Mouse (Mus musculus): ENCODE measurements around the gene Aes. TPM values are rescaled to one million over a fixed set of nuclear protein-coding genes. Genes with fewer than 3 reads are reported as not detected.
A peak's percentile ranks its signal among the peaks of the same experiment; 100 is the strongest.

Aes gene
- polyA plus RNA-seq, 1 experiment from 2014 or later, result 266 TPM

GRCm38 (mm10) chr10:81548944-81549343 lies 10.3 kb upstream of the Aes start:
- DNase-seq (ENCODE audit: low spot score) (no peak), ATAC-seq (ENCODE audit: insufficient read depth, low FRiP score, low TSS enrichment) (no peak)
- no peaks in the 10 kb centered on the region for H3K27me3 ChIP-seq (ENCODE audit: control insufficient read depth, insufficient read depth, low read length)
- H3K4me3 ChIP-seq (ENCODE audit: low read depth, low read length), result no peak overlapping the region
- no peak overlapping the region for H3K27ac ChIP-seq (ENCODE audit: low read depth, low read length)
- no peak overlapping the region for H3K9ac ChIP-seq (ENCODE audit: low read length)
- H3K4me2 ChIP-seq (ENCODE audit: low read depth), result no peak overlapping the region
- no peaks in the 10 kb centered on the region for H3K36me3 ChIP-seq (ENCODE audit: control insufficient read depth, insufficient read depth, low read length)
- 62% methylated on average over 5 of the region's 5 CpGs for WGBS
- no peaks in the 10 kb centered on the region for H3K9me3 ChIP-seq (ENCODE audit: control insufficient read depth, low read length)
- peaks cover 3% of the 10 kb centered on the region for H3K4me1 ChIP-seq (ENCODE audit: control insufficient read depth, insufficient read depth, low read length)

DNA sequence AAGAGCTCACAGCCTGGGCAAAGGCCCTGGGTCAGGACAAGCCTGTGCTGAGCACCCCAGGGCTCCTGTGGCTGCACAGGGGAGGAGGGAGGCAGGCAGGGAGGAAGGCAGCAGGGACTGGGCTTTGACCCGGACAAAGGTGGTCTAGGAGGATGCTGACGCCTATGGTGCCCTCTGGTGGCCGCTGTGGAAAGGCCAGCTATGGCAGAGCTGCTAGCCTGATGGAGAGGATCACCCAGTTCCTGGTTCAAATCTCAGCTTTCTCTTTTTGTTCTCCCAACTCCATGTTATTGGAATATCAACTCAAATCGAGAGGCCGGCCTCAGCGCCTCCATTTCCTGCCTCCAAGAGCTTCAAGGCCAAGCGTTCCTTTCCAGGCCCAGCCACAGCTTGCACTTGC lies 9.0 kb upstream of the Aes start:
- Histone ChIP-seq H3K9me3 (ENCODE audit: control insufficient read depth, low read length) (no peaks in the 10 kb centered on the region), H3K9ac (ENCODE audit: low read length) (no peak overlapping the region; the same call in 1 of the 2 replicates), H3K4me3 (ENCODE audit: low read depth, low read length) (no peak overlapping the region), H3K4me1 (ENCODE audit: control insufficient read depth, insufficient read depth, low read length) (no peaks in the 10 kb centered on the region), H3K27ac (ENCODE audit: low read depth, low read length) (no peak overlapping the region), H3K27me3 (ENCODE audit: control insufficient read depth, insufficient read depth, low read length) (no peaks in the 10 kb centered on the region), H3K36me3 (ENCODE audit: control insufficient read depth, insufficient read depth, low read length) (no peaks in the 10 kb centered on the region), H3K4me2 (ENCODE audit: low read depth) (no peak overlapping the region)
- WGBS, result 15% methylated on average over 7 of the region's 7 CpGs
- DNase-seq (ENCODE audit: low spot score), result peak; percentile 76
- no peak for ATAC-seq (ENCODE audit: insufficient read depth, low FRiP score, low TSS enrichment)

- no peak overlapping the region for H3K4me3 ChIP-seq (ENCODE audit: low read depth, low read length)
- no peak for ATAC-seq (ENCODE audit: insufficient read depth, low FRiP score, low TSS enrichment)
- no peak overlapping the region for H3K27ac ChIP-seq (ENCODE audit: low read depth, low read length)
- H3K4me1 ChIP-seq (ENCODE audit: control insufficient read depth, insufficient read depth, low read length), result no peaks in the 10 kb centered on the region
- no peak overlapping the region for H3K4me2 ChIP-seq (ENCODE audit: low read depth)
- H3K36me3 ChIP-seq (ENCODE audit: control insufficient read depth, insufficient read depth, low read length), result no peaks in the 10 kb centered on the region
- no peak overlapping the region for H3K9ac ChIP-seq (ENCODE audit: low read length)
- H3K9me3 ChIP-seq (ENCODE audit: control insufficient read depth, low read length), result no peaks in the 10 kb centered on the region
- DNase-seq (ENCODE audit: low spot score), result peak; percentile 80
- H3K27me3 ChIP-seq (ENCODE audit: control insufficient read depth, insufficient read depth, low read length), result no peaks in the 10 kb centered on the region
- WGBS, result 9% methylated on average over 12 of the region's 12 CpGs
Measured at GRCm38 (mm10) chr10:81551597-81552102, 7.6 kb upstream of the Aes start.

DNA sequence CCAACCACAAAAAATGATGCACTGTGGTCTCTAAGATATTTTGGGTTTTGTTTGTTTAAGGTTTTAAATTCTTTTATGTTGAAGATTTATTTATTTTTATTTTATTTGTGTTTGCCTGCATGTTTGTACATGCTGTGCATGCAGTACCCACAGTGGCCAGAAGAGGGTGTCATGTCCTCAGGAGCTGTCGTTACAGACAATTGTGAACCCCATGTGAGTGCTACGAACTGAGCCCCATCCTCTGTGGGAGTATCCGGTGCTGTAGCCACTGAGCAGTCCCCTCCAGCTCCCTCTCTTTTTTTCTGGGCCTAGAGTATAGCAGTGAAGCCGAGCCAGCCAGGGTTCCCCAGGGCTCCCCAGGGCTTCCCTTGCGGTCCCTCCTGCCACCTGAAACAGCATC lies 6.1 kb upstream of the Aes start:
- Histone ChIP-seq H3K4me3 (ENCODE audit: low read depth, low read length) (no peak overlapping the region), H3K4me1 (ENCODE audit: control insufficient read depth, insufficient read depth, low read length) (no peaks in the 10 kb centered on the region), H3K27me3 (ENCODE audit: control insufficient read depth, insufficient read depth, low read length) (no peaks in the 10 kb centered on the region), H3K36me3 (ENCODE audit: control insufficient read depth, insufficient read depth, low read length) (no peaks in the 10 kb centered on the region), H3K9ac (ENCODE audit: low read length) (no peak overlapping the region), H3K27ac (ENCODE audit: low read depth, low read length) (no peak overlapping the region), H3K9me3 (ENCODE audit: control insufficient read depth, low read length) (no peaks in the 10 kb centered on the region), H3K4me2 (ENCODE audit: low read depth) (no peak overlapping the region)
- 88% methylated on average over 5 of the region's 5 CpGs for WGBS
- DNase-seq (ENCODE audit: low spot score) (no peak), ATAC-seq (ENCODE audit: insufficient read depth, low FRiP score, low TSS enrichment) (no peak)

GRCm38 (mm10) chr10:81553807-81554755 lies 5.2 kb upstream of the Aes start:
- DNase-seq (ENCODE audit: low spot score), result no peak
- Histone ChIP-seq H3K36me3 (ENCODE audit: control insufficient read depth, insufficient read depth, low read length) (no peaks in the 10 kb centered on the region), H3K27me3 (ENCODE audit: control insufficient read depth, insufficient read depth, low read length) (no peaks in the 10 kb centered on the region), H3K27ac (ENCODE audit: low read depth, low read length) (no peak overlapping the region), H3K4me3 (ENCODE audit: low read depth, low read length) (no peak overlapping the region), H3K4me2 (ENCODE audit: low read depth) (no peak overlapping the region), H3K4me1 (ENCODE audit: control insufficient read depth, insufficient read depth, low read length) (0 out of 2 replicates have a peak, but pooled peaks cover 1% of the 10 kb centered on the region), H3K9me3 (ENCODE audit: control insufficient read depth, low read length) (no peaks in the 10 kb centered on the region), H3K9ac (ENCODE audit: low read length) (no peak overlapping the region)
- WGBS, result 80% methylated on average over 6 of the region's 6 CpGs
- no peak for ATAC-seq (ENCODE audit: insufficient read depth, low FRiP score, low TSS enrichment)

- WGBS, result 69% methylated on average over 3 of the region's 3 CpGs
- Histone ChIP-seq H3K9me3 (ENCODE audit: control insufficient read depth, low read length) (no peaks in the 10 kb centered on the region), H3K9ac (ENCODE audit: low read length) (no peak overlapping the region)
Measured at GRCm38 (mm10) chr10:81556282-81556681, 3.0 kb upstream of the Aes start.

GRCm38 (mm10) chr10:81557491-81557890 lies 1.8 kb upstream of the Aes start:
- 52% methylated on average over 1 of the region's 1 CpGs for WGBS
- no peak for ATAC-seq (ENCODE audit: insufficient read depth, low FRiP score, low TSS enrichment)
- H3K9me3 ChIP-seq (ENCODE audit: control insufficient read depth, low read length), result no peaks in the 10 kb centered on the region
- no peak overlapping the region for H3K4me3 ChIP-seq (ENCODE audit: low read depth, low read length)
- no peak overlapping the region for H3K4me2 ChIP-seq (ENCODE audit: low read depth)
- no peak overlapping the region for H3K27ac ChIP-seq (ENCODE audit: low read depth, low read length)
- no peak overlapping the region for H3K9ac ChIP-seq (ENCODE audit: low read length)
- peaks cover 3% of the 10 kb centered on the region for H3K36me3 ChIP-seq (ENCODE audit: control insufficient read depth, insufficient read depth, low read length)
- no peaks in the 10 kb centered on the region for H3K27me3 ChIP-seq (ENCODE audit: control insufficient read depth, insufficient read depth, low read length)
- no peak for DNase-seq (ENCODE audit: low spot score)
- peaks cover 13% of the 10 kb centered on the region for H3K4me1 ChIP-seq (ENCODE audit: control insufficient read depth, insufficient read depth, low read length)

More at GRCm38 (mm10) chr10:81556282-81556681, 3.0 kb upstream of the Aes start:
- H3K36me3 ChIP-seq (ENCODE audit: control insufficient read depth, insufficient read depth, low read length), result no peaks in the 10 kb centered on the region
- no peak overlapping the region for H3K27ac ChIP-seq (ENCODE audit: low read depth, low read length)
- peaks cover 10% of the 10 kb centered on the region for H3K4me1 ChIP-seq (ENCODE audit: control insufficient read depth, insufficient read depth, low read length)
- ATAC-seq (ENCODE audit: insufficient read depth, low FRiP score, low TSS enrichment), result no peak
- H3K27me3 ChIP-seq (ENCODE audit: control insufficient read depth, insufficient read depth, low read length), result no peaks in the 10 kb centered on the region
- H3K4me3 ChIP-seq (ENCODE audit: low read depth, low read length), result no peak overlapping the region
- no peak overlapping the region for H3K4me2 ChIP-seq (ENCODE audit: low read depth)
- no peak for DNase-seq (ENCODE audit: low spot score)

- Histone ChIP-seq H3K4me3 (ENCODE audit: low read depth, low read length) (peak overlapping the region; percentile 90), H3K36me3 (ENCODE audit: control insufficient read depth, insufficient read depth, low read length) (peaks cover 6% of the 10 kb centered on the region), H3K9me3 (ENCODE audit: control insufficient read depth, low read length) (no peaks in the 10 kb centered on the region), H3K4me1 (ENCODE audit: control insufficient read depth, insufficient read depth, low read length) (peaks cover 24% of the 10 kb centered on the region), H3K27ac (ENCODE audit: low read depth, low read length) (peak overlapping the region; percentile 85; the same call in 1 of the 2 replicates), H3K27me3 (ENCODE audit: control insufficient read depth, insufficient read depth, low read length) (peaks cover 3% of the 10 kb centered on the region; the same call in 1 of the 2 replicates), H3K4me2 (ENCODE audit: low read depth) (peak overlapping the region; percentile 90), H3K9ac (ENCODE audit: low read length) (peak overlapping the region; percentile 98)
- DNase-seq (ENCODE audit: low spot score) (peak; percentile 39), ATAC-seq (ENCODE audit: insufficient read depth, low FRiP score, low TSS enrichment) (peak; percentile 15)
- 4% methylated on average over 27 of the region's 36 CpGs for WGBS
Measured at GRCm38 (mm10) chr10:81559627-81560539, 595 bp downstream of the Aes start.
